Mouse (Mus musculus) liver, embryonic 14.5 days (tissue): ENCODE measurements around the gene Snf8.

Experiments
- CTCF ChIP-seq: IDR thresholded peaks from 2 replicates; pipeline ENCODE4 v1.5.1; 2016; ENCODE audit warnings: antibody characterized with exemption, low read depth, control low read depth
- EP300 ChIP-seq: IDR thresholded peaks from 2 replicates; pipeline ENCODE4 v1.6.1; 2016; ENCODE audit warnings: antibody characterized with exemption, low read depth

GRCm38 (mm10) chr11:96064521-96065214, 30.0 kb downstream of the Snf8 start:
- TF ChIP-seq CTCF (peak; percentile 25; the same call in 1 of the 2 replicates), EP300 (no peak)
